In the genomic region with DNA sequence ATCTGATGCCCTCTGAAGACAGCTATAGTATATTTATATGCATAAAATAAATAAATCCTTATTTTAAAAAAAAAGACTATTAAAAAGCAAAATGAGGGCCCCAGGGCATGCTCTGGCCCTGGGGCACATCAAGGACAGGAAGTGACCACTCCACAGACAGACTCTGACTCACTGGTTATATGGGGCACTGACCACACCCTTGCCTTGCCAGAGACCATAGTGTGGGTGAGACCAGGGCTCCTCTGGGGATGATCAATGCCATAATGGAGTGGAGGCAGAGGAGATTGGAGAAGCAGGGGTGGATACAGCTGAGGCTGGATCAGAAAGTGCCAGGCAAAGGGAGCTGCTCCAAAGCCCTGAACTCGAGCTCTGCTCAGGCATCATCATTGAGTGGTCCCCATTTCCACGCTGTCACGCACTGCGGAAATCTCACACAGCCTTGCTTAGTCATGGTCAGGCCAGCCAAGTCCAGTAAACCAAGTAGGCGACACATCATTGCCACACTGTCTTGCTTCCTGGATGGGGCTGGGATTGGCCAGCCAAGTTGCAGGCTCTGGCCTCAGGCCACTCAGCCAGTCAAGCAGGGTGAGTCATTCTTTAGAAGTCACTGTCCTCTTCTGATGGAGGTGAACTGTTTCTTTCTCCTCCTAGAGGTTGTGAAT, we compare ENCODE assay signal across 11 mouse cellular contexts. TPM values are rescaled to one million over a fixed set of nuclear protein-coding genes. Genes with fewer than 3 reads are reported as not detected.
A peak's percentile ranks its signal among the peaks of the same experiment; 100 is the strongest.
DNase-seq lines count a peak whose midpoint lies in the region; ATAC-seq and TF ChIP-seq lines count a peak whose summit lies in the region.
"Had no signal": no experiment of that assay in that cellular context is flagged by ENCODE, and none has a peak within 500 bp of the region (broad histone marks: within the 10 kb centered on the region; RNA-seq: fewer than 3 reads in every experiment).

No protein-coding gene starts in this region.

- no peaks in the 10 kb centered on the region for H3K4me1 ChIP-seq in heart, adult 2 months (ENCODE audit: control insufficient read depth, insufficient read depth, low read length)
- H3K4me1 ChIP-seq in forebrain, embryonic 15.5 days: no peaks in the 10 kb centered on the region
- H3K4me1 ChIP-seq: embryonic facial prominence, embryonic 15.5 days; hindbrain, embryonic 13.5 days had no signal

- H3K79me2 ChIP-seq in heart, adult 2 months (replicated peaks; ENCODE audit: control insufficient read depth, insufficient read depth, low read length): no peaks in the 10 kb centered on the region

- H3K27me3 ChIP-seq in heart, adult 2 months (ENCODE audit: control insufficient read depth, insufficient read depth, low read length): no peaks in the 10 kb centered on the region
- no peaks in the 10 kb centered on the region for H3K27me3 ChIP-seq in forebrain, embryonic 15.5 days
- H3K27me3 ChIP-seq: embryonic facial prominence, embryonic 15.5 days; hindbrain, embryonic 13.5 days had no signal

- TF ChIP-seq EP300 in heart, adult 2 months (IDR thresholded peaks at IDR 0.05; ENCODE audit: insufficient read depth, low read depth, low read length): no peak

- DNase-seq in heart, adult 2 months: peak; percentile 26 to 66
- DNase-seq in heart, postnatal 4 days: no peak
- peak; percentile 91 to 93 for DNase-seq in adrenal gland, adult (ENCODE audit: inconsistent age in 2 of 2, low spot score in 1 of 2)
- peak; percentile 27 for DNase-seq in gonadal fat pad, adult 2 months (ENCODE audit: low read depth)
- DNase-seq in spleen, postnatal 10 days (ENCODE audit: low spot score in 2 of 2): no peak
- no peak for DNase-seq in kidney, adult 9 months
- DNase-seq: left cerebral cortex, postnatal 4 days had no signal

- TF ChIP-seq CTCF in heart, adult 2 months (IDR thresholded peaks at IDR 0.05): no peak

- H3K36me3 ChIP-seq in heart, adult 2 months (ENCODE audit: control insufficient read depth, insufficient read depth, low read length): no peaks in the 10 kb centered on the region
- no peaks in the 10 kb centered on the region for H3K36me3 ChIP-seq in forebrain, embryonic 15.5 days
- H3K36me3 ChIP-seq: embryonic facial prominence, embryonic 15.5 days; hindbrain, embryonic 13.5 days had no signal

- TF ChIP-seq POLR2A in heart, adult 2 months (IDR thresholded peaks at IDR 0.05; ENCODE audit: insufficient read depth, low read depth, low read length): no peak

- no peak overlapping the region for H3K27ac ChIP-seq in heart, adult 2 months
- no peak overlapping the region for H3K27ac ChIP-seq in forebrain, embryonic 15.5 days (replicated peaks)
- H3K27ac ChIP-seq: embryonic facial prominence, embryonic 15.5 days; hindbrain, embryonic 13.5 days had no signal

- intact Hi-C loops in heart, adult 2 months (cut with DNase I): no loop called here

- H3K9ac ChIP-seq in heart, adult 2 months (ENCODE audit: low read depth, low read length): no peak overlapping the region
- no peak overlapping the region for H3K9ac ChIP-seq in forebrain, embryonic 15.5 days (replicated peaks)
- H3K9ac ChIP-seq: embryonic facial prominence, embryonic 15.5 days; hindbrain, embryonic 13.5 days had no signal

- no peak overlapping the region for H3K4me2 ChIP-seq in forebrain, embryonic 15.5 days (replicated peaks)
- H3K4me2 ChIP-seq: embryonic facial prominence, embryonic 15.5 days; hindbrain, embryonic 13.5 days had no signal

- peak; percentile 81 for ATAC-seq in megakaryocyte, adult 5-6 weeks (ENCODE audit: poor library complexity, severe bottlenecking)
- no peak for ATAC-seq in forebrain, embryonic 15.5 days (replicated peaks)

- H3K9me3 ChIP-seq in forebrain, embryonic 15.5 days: no peaks in the 10 kb centered on the region
- H3K9me3 ChIP-seq: embryonic facial prominence, embryonic 15.5 days; hindbrain, embryonic 13.5 days had no signal

- 60% methylated on average over 5 of the region's 5 CpGs for WGBS in heart, adult 2 months
- 87% methylated on average over 5 of the region's 5 CpGs for WGBS in forebrain, embryonic 15.5 days

- no peak overlapping the region for H3K4me3 ChIP-seq in heart, adult 2 months
- no peak overlapping the region for H3K4me3 ChIP-seq in forebrain, embryonic 15.5 days
- H3K4me3 ChIP-seq: embryonic facial prominence, embryonic 15.5 days; hindbrain, embryonic 13.5 days had no signal

RNA-seq across cellular contexts. Expression of gene Tmem230, which starts 35.5 kb away (rescaled TPM):
- 10 to 100 TPM; 23.1 to 23.3 TPM for total RNA-seq in heart, adult 2 months (2021)
- 28.0 and 43.2 TPM in 2 replicates for polyA plus RNA-seq in heart, adult 2 months (2012; rRNA removed)
- 10 to 100 TPM; 22.6 to 24.4 TPM for total RNA-seq in heart, postnatal 4 days (2021)
- 91.5 and 102 TPM in 2 replicates for polyA plus RNA-seq in gonadal fat pad, adult 2 months (2012; rRNA removed)
- total RNA-seq in megakaryocyte, adult 5-6 weeks (2015): 44.3 and 52.5 TPM in 2 replicates
- 18.4 and 18.8 TPM in 2 replicates for total RNA-seq in megakaryocyte, adult 5-6 weeks (2017)
- polyA plus RNA-seq in forebrain, embryonic 15.5 days (2015; fragmentation: Nextera tagmentation; extraction: Ambion mirVana): 47.1 and 47.2 TPM in 2 replicates

RNA-seq across cellular contexts. Expression of gene Pcna, which starts 41.0 kb away (rescaled TPM):
- total RNA-seq in heart, adult 2 months (2021): 10 to 100 TPM; 36.5 to 39.9 TPM
- 25.9 and 35.8 TPM in 2 replicates for polyA plus RNA-seq in heart, adult 2 months (2012; rRNA removed)
- total RNA-seq in heart, postnatal 4 days (2021): 100 to 1,000 TPM; 182 to 184 TPM
- polyA plus RNA-seq in gonadal fat pad, adult 2 months (2012; rRNA removed): 44.9 and 48.0 TPM in 2 replicates
- 619 and 646 TPM in 2 replicates for total RNA-seq in megakaryocyte, adult 5-6 weeks (2015)
- 482 and 494 TPM in 2 replicates for total RNA-seq in megakaryocyte, adult 5-6 weeks (2017)
- 190 and 193 TPM in 2 replicates for polyA plus RNA-seq in forebrain, embryonic 15.5 days (2015; fragmentation: Nextera tagmentation; extraction: Ambion mirVana)

RNA-seq across cellular contexts. Expression of gene Cds2, which starts 50.8 kb away (rescaled TPM):
- total RNA-seq in heart, adult 2 months (2021): 10 to 100 TPM; 75.4 to 90.4 TPM
- polyA plus RNA-seq in heart, adult 2 months (2012; rRNA removed): 48.0 and 85.1 TPM in 2 replicates
- 10 to 100 TPM; 63.9 to 73.8 TPM for total RNA-seq in heart, postnatal 4 days (2021)
- polyA plus RNA-seq in gonadal fat pad, adult 2 months (2012; rRNA removed): 36.9 and 37.9 TPM in 2 replicates
- total RNA-seq in megakaryocyte, adult 5-6 weeks (2015): 17.9 and 32.0 TPM in 2 replicates
- 24.4 and 26.3 TPM in 2 replicates for total RNA-seq in megakaryocyte, adult 5-6 weeks (2017)
- polyA plus RNA-seq in forebrain, embryonic 15.5 days (2015; fragmentation: Nextera tagmentation; extraction: Ambion mirVana): 25.7 and 27.6 TPM in 2 replicates

Comparison
In these comparisons a context has a peak if more than half of its experiments do, and no peak if none do; other contexts are left out.
1. DNase-seq: peak in heart, adult 2 months (2 of 2), adrenal gland, adult (2 of 2) and gonadal fat pad, adult 2 months (single experiment); none in heart, postnatal 4 days (single experiment), spleen, postnatal 10 days (0 of 2) and kidney, adult 9 months (single experiment).
2. RNA of gene Pcna, which starts 41.0 kb away (total RNA-seq): 482 to 646 TPM in megakaryocyte, adult 5-6 weeks and 182 to 184 TPM in heart, postnatal 4 days; 36.5 to 39.9 TPM in heart, adult 2 months; every median in the first group is over 4 times any median in the second.